Mouse (Mus musculus) forebrain, embryonic 11.5 days (tissue): Measurements from ENCODE around the gene Tcap. TPM values are rescaled to one million over a fixed set of nuclear protein-coding genes. Genes with fewer than 3 reads are reported as not detected.

Source experiments
- ATAC-seq: fragments of 200-750 bp; cut with Nextera tagmentation; replicated peaks from 2 replicates; pipeline ENCODE4 v1.8.0; 2017; ENCODE audit warnings: moderate TSS enrichment; ENCODE audit not compliant: low FRiP score
- DNase-seq: peaks from one replicate; pipeline ENCODE4 v3.0.0-alpha.2; 2017; ENCODE audit warnings: low spot score
- H3K27ac ChIP-seq: fragments of 300-500 bp; sonication (generic); 2 replicates; pipeline ENCODE4 v1.5.1; 2014; ENCODE audit warnings: low read depth, low read length
- H3K27me3 ChIP-seq: fragments of 300-500 bp; sonication (generic); 2 replicates; pipeline ENCODE4 v1.6.1; 2014; ENCODE audit warnings: mild to moderate bottlenecking, low read length, mixed read lengths; ENCODE audit not compliant: control insufficient read depth, insufficient read depth
- H3K36me3 ChIP-seq: fragments of 300-500 bp; sonication (generic); 2 replicates; pipeline ENCODE4 v1.6.1; 2014; ENCODE audit warnings: mild to moderate bottlenecking, low read length, moderate library complexity, mixed read lengths; ENCODE audit not compliant: control insufficient read depth, insufficient read depth
- H3K4me1 ChIP-seq: fragments of 300-500 bp; sonication (generic); replicated peaks from 2 replicates; pipeline ENCODE4 v1.6.1; 2014; ENCODE audit warnings: low read length, mixed read lengths; ENCODE audit not compliant: control insufficient read depth, insufficient read depth
- H3K4me2 ChIP-seq: fragments of 300-500 bp; sonication (generic); 2 replicates; pipeline ENCODE4 v1.6.1; 2014; ENCODE audit warnings: low read depth, mild to moderate bottlenecking, low read length, moderate library complexity, mixed read lengths; ENCODE audit not compliant: severe bottlenecking
- H3K4me3 ChIP-seq: fragments of 300-500 bp; sonication (generic); 2 replicates; pipeline ENCODE4 v1.5.1; 2014; ENCODE audit warnings: low read depth, low read length
- H3K9ac ChIP-seq: fragments of 300-500 bp; sonication (generic); 2 replicates; pipeline ENCODE4 v1.6.1; 2014; ENCODE audit warnings: low read length
- H3K9me3 ChIP-seq: fragments of 300-500 bp; sonication (generic); 2 replicates; pipeline ENCODE4 v1.6.1; 2016; ENCODE audit warnings: low read length, mixed read lengths; ENCODE audit not compliant: control insufficient read depth
- WGBS: fragments of 180-500 bp; shearing (Covaris S2); extraction: QIAGEN DNeasy Blood & Tissue Kit; methylation state at CpG from one replicate; pipeline ENCODE4 v1.1.7; 2014; 5-methylcytosine and 5-hydroxymethylcytosine counted together
- polyA plus RNA-seq: library from polyadenylated mRNA; unstranded; fragments of >200 nt; fragmentation: Nextera tagmentation; extraction: Ambion mirVana; gene quantifications from 2 replicates; pipeline ENCODE4 v1.2.1, GENCODE M21; 2014

Tcap gene
- polyA plus RNA-seq, 1 experiment from 2014 or later, result not detected

- peaks cover 54% of the 10 kb centered on the region for H3K27me3 ChIP-seq
- WGBS, result 78% methylated on average over 18 of the region's 18 CpGs
- H3K9me3 ChIP-seq, result no peaks in the 10 kb centered on the region
- no peaks in the 10 kb centered on the region for H3K36me3 ChIP-seq
- H3K9ac ChIP-seq, result no peak overlapping the region
- DNase-seq (no peak), ATAC-seq (no peak)
- H3K4me2 ChIP-seq, result no peak overlapping the region
- peaks cover 12% of the 10 kb centered on the region for H3K4me1 ChIP-seq
- no peak overlapping the region for H3K27ac ChIP-seq
- H3K4me3 ChIP-seq, result no peak overlapping the region
Measured at GRCm38 (mm10) chr11:98352272-98352990, 31.2 kb upstream of the Tcap start.

- H3K27me3 ChIP-seq, result peaks cover 41% of the 10 kb centered on the region
- peaks cover 9% of the 10 kb centered on the region for H3K4me1 ChIP-seq
- no peak overlapping the region for H3K9ac ChIP-seq
- H3K4me3 ChIP-seq, result no peak overlapping the region
- WGBS, result 37% methylated on average over 8 of the region's 8 CpGs
- H3K4me2 ChIP-seq, result no peak overlapping the region
- no peak overlapping the region for H3K27ac ChIP-seq
- H3K36me3 ChIP-seq, result no peaks in the 10 kb centered on the region
- no peak for DNase-seq
- no peaks in the 10 kb centered on the region for H3K9me3 ChIP-seq
- ATAC-seq, result no peak
Measured at GRCm38 (mm10) chr11:98353651-98354211, 29.9 kb upstream of the Tcap start.

GRCm38 (mm10) chr11:98354445-98354844 lies 29.2 kb upstream of the Tcap start:
- Histone ChIP-seq H3K4me1 (peaks cover 11% of the 10 kb centered on the region), H3K4me2 (no peak overlapping the region), H3K9me3 (no peaks in the 10 kb centered on the region), H3K9ac (no peak overlapping the region), H3K4me3 (no peak overlapping the region), H3K27me3 (peaks cover 34% of the 10 kb centered on the region), H3K27ac (no peak overlapping the region), H3K36me3 (no peaks in the 10 kb centered on the region)
- WGBS, result 65% methylated on average over 14 of the region's 14 CpGs
- no peak for ATAC-seq
- no peak for DNase-seq

GRCm38 (mm10) chr11:98355732-98356299 lies 27.8 kb upstream of the Tcap start:
- 11% methylated on average over 6 of the region's 6 CpGs for WGBS
- H3K9me3 ChIP-seq, result no peaks in the 10 kb centered on the region
- H3K27ac ChIP-seq, result no peak overlapping the region
- no peak for ATAC-seq
- H3K36me3 ChIP-seq, result no peaks in the 10 kb centered on the region
- peaks cover 20% of the 10 kb centered on the region for H3K27me3 ChIP-seq
- H3K4me3 ChIP-seq, result no peak overlapping the region
- DNase-seq, result peak; percentile 74
- no peak overlapping the region for H3K4me2 ChIP-seq
- peaks cover 12% of the 10 kb centered on the region for H3K4me1 ChIP-seq
- H3K9ac ChIP-seq, result no peak overlapping the region

- Histone ChIP-seq H3K9me3 (no peaks in the 10 kb centered on the region), H3K4me2 (no peak overlapping the region), H3K27me3 (peaks cover 12% of the 10 kb centered on the region; the same call in 1 of the 2 replicates), H3K9ac (no peak overlapping the region), H3K36me3 (no peaks in the 10 kb centered on the region), H3K4me3 (no peak overlapping the region), H3K4me1 (peaks cover 12% of the 10 kb centered on the region), H3K27ac (no peak overlapping the region)
- DNase-seq (no peak), ATAC-seq (no peak)
- WGBS, result 86% methylated on average over 7 of the region's 7 CpGs
Measured at GRCm38 (mm10) chr11:98356625-98357394, 26.8 kb upstream of the Tcap start.

- peaks cover 12% of the 10 kb centered on the region for H3K4me1 ChIP-seq
- no peak for DNase-seq
Measured at GRCm38 (mm10) chr11:98357396-98358160, 26.0 kb upstream of the Tcap start.

GRCm38 (mm10) chr11:98358161-98359083 lies 25.2 kb upstream of the Tcap start, which contains the start of gene Stard3:
Gene Stard3 (plus strand): TSS chr11:98358368.
- Histone ChIP-seq H3K4me2 (peak within 1 kb of the TSS; percentile 78), H3K9ac (peak within 1 kb of the TSS; percentile 75), H3K4me1 (peaks cover 12% of the 10 kb centered on the region), H3K9me3 (no peaks in the 10 kb centered on the region), H3K27me3 (peaks cover 5% of the 10 kb centered on the region; the same call in 1 of the 2 replicates), H3K4me3 (peak within 1 kb of the TSS; percentile 74), H3K27ac (peak within 1 kb of the TSS; percentile 50; the same call in 1 of the 2 replicates), H3K36me3 (no peaks in the 10 kb centered on the region)
- under 1% methylated on average over 60 of the region's 60 CpGs for WGBS
- DNase-seq, result peak; percentile 96
- ATAC-seq, result peak; percentile 86

More at GRCm38 (mm10) chr11:98357396-98358160, 26.0 kb upstream of the Tcap start:
- 0 out of 2 replicates have a peak, but pooled peaks have one; percentile 4 for ATAC-seq
- WGBS, result 8% methylated on average over 13 of the region's 13 CpGs
- no peak overlapping the region for H3K27ac ChIP-seq
- peak overlapping the region; percentile 78 for H3K4me2 ChIP-seq
- no peaks in the 10 kb centered on the region for H3K9me3 ChIP-seq
- H3K9ac ChIP-seq, result peak overlapping the region; percentile 75
- peak overlapping the region; percentile 74 for H3K4me3 ChIP-seq
- H3K27me3 ChIP-seq, result peaks cover 7% of the 10 kb centered on the region; the same call in 1 of the 2 replicates
- H3K36me3 ChIP-seq, result no peaks in the 10 kb centered on the region
